Mouse (Mus musculus): ENCODE results near the gene Tbc1d22a.
"Not testable (repeated sequence)": the region's sequence is repeated elsewhere in the genome, so short reads cannot be mapped to it uniquely, and the experiment has no call there.

GRCm38 (mm10) chr15:86194676-86195453, 19.4 kb upstream of the Tbc1d22a start:
- TF ChIP-seq CTCF, POLR2A (IDR thresholded peaks at IDR 0.05; ENCODE audit: insufficient read depth, low read depth, low read length): not testable (repeated sequence)

Data from olfactory bulb, adult 2 months (tissue).